Mouse (Mus musculus): ENCODE results near the gene Prg2.

Prg2 gene

GRCm38 (mm10) chr2:85029897-85030296, 49.6 kb downstream of the Prg2 start:
- DNase-seq (ENCODE audit: low spot score): no peak

DNA sequence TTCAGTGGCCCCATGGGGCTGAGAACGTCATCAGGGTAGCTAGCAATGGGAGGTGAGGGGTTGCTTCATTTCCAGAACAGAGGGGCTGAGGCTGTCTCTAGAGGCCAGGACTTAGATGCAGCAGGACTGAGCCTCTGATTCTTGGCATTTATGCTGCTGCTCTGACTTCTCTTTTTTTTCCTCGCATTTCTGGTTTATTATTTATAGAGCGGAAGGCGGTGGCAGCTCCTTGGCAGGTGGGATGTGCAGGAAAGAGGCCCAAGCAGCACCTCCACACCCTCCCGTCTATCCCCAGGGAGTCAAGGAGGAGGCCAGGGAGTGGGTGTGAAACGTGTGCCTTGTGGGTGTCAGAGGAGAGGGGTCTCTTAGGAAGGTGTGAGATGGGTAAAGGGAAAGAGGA, 50.7 kb downstream of the Prg2 start:
- DNase-seq (ENCODE audit: low spot score): no peak

DNA sequence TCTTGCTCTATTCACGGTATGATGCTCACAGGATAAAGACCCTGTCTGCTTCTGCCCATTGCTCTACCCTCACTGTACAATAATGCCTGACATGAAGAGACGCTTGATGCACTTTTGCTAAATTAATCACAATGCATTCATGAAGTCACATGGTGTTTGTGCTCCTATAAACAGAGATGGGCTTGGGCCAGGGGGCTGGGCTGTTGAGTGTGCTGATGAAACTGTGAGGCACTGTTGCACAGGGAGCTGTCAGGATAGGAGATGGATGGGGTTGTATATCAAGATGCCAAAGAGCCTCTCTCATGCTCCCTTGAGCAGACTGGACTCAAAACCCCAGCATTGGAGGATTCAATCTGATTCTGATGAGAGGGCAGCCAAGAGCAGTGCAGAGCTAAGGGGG, 52.9 kb downstream of the Prg2 start:
- no peak for DNase-seq (ENCODE audit: low spot score)
